Mouse (Mus musculus): ENCODE measurements at regions not wholly inside any gene's neighbourhood (a gene's known extent, or its start where the extent isn't known, plus 50 kb on each side); places are given as distances from the start of the nearest gene placed in this dataset.

GRCm38 (mm10) chr13:72495353-72495752, 133.3 kb upstream of the Irx2 start:
- TF ChIP-seq CTCF (IDR thresholded peaks at IDR 0.05; ENCODE audit: low read depth): no peak
- Histone ChIP-seq H3K9ac (ENCODE audit: low read depth, low read length) (no peak overlapping the region), H3K4me3 (ENCODE audit: low read depth, low read length) (no peak overlapping the region), H3K27ac (ENCODE audit: low read depth, low read length) (no peak overlapping the region), H3K9me3 (ENCODE audit: control insufficient read depth) (no peaks in the 10 kb centered on the region), H3K4me2 (replicated peaks; ENCODE audit: low read depth) (no peak overlapping the region), H3K27me3 (replicated peaks; ENCODE audit: control insufficient read depth, insufficient read depth, low read length) (no peaks in the 10 kb centered on the region), H3K36me3 (ENCODE audit: control insufficient read depth, insufficient read depth) (no peaks in the 10 kb centered on the region), H3K4me1 (replicated peaks; ENCODE audit: control insufficient read depth, insufficient read depth, low read length) (no peaks in the 10 kb centered on the region)
- ATAC-seq: no peak
- 53% methylated on average over 7 of the region's 7 CpGs for WGBS

GRCm38 (mm10) chr13:72497036-72497435, 131.6 kb upstream of the Irx2 start:
- Histone ChIP-seq H3K4me1 (replicated peaks; ENCODE audit: control insufficient read depth, insufficient read depth, low read length) (no peaks in the 10 kb centered on the region), H3K27ac (ENCODE audit: low read depth, low read length) (no peak overlapping the region), H3K36me3 (ENCODE audit: control insufficient read depth, insufficient read depth) (no peaks in the 10 kb centered on the region), H3K9ac (ENCODE audit: low read depth, low read length) (no peak overlapping the region), H3K4me3 (ENCODE audit: low read depth, low read length) (no peak overlapping the region), H3K4me2 (replicated peaks; ENCODE audit: low read depth) (no peak overlapping the region), H3K9me3 (ENCODE audit: control insufficient read depth) (no peaks in the 10 kb centered on the region), H3K27me3 (replicated peaks; ENCODE audit: control insufficient read depth, insufficient read depth, low read length) (no peaks in the 10 kb centered on the region)
- TF ChIP-seq CTCF (IDR thresholded peaks at IDR 0.05; ENCODE audit: low read depth): no peak
- no peak for ATAC-seq
- WGBS: 78% methylated on average over 5 of the region's 5 CpGs

- H3K4me2 ChIP-seq (replicated peaks; ENCODE audit: low read depth): no peak overlapping the region
- H3K36me3 ChIP-seq (ENCODE audit: control insufficient read depth, insufficient read depth): no peaks in the 10 kb centered on the region
- 15% methylated on average over 10 of the region's 10 CpGs for WGBS
- H3K4me3 ChIP-seq (ENCODE audit: low read depth, low read length): no peak overlapping the region
- no peaks in the 10 kb centered on the region for H3K9me3 ChIP-seq (ENCODE audit: control insufficient read depth)
- H3K27me3 ChIP-seq (replicated peaks; ENCODE audit: control insufficient read depth, insufficient read depth, low read length): no peaks in the 10 kb centered on the region
- H3K4me1 ChIP-seq (replicated peaks; ENCODE audit: control insufficient read depth, insufficient read depth, low read length): no peaks in the 10 kb centered on the region
- no peak for ATAC-seq
- H3K9ac ChIP-seq (ENCODE audit: low read depth, low read length): no peak overlapping the region
- TF ChIP-seq CTCF (IDR thresholded peaks at IDR 0.05; ENCODE audit: low read depth): no peak
- no peak overlapping the region for H3K27ac ChIP-seq (ENCODE audit: low read depth, low read length)
These were observed 131.1 kb upstream of the Irx2 start for GRCm38 (mm10) chr13:72497521-72497920.

- H3K4me3 ChIP-seq (ENCODE audit: low read depth, low read length): no peak overlapping the region
- H3K27ac ChIP-seq (ENCODE audit: low read depth, low read length): no peak overlapping the region
- no peaks in the 10 kb centered on the region for H3K36me3 ChIP-seq (ENCODE audit: control insufficient read depth, insufficient read depth)
- no peaks in the 10 kb centered on the region for H3K4me1 ChIP-seq (replicated peaks; ENCODE audit: control insufficient read depth, insufficient read depth, low read length)
- no peak overlapping the region for H3K4me2 ChIP-seq (replicated peaks; ENCODE audit: low read depth)
- WGBS: 75% methylated on average over 4 of the region's 4 CpGs
- no peak overlapping the region for H3K9ac ChIP-seq (ENCODE audit: low read depth, low read length)
- no peaks in the 10 kb centered on the region for H3K9me3 ChIP-seq (ENCODE audit: control insufficient read depth)
- TF ChIP-seq CTCF (IDR thresholded peaks at IDR 0.05; ENCODE audit: low read depth): no peak
- no peak for ATAC-seq
- no peaks in the 10 kb centered on the region for H3K27me3 ChIP-seq (replicated peaks; ENCODE audit: control insufficient read depth, insufficient read depth, low read length)
These were observed 122.7 kb upstream of the Irx2 start for GRCm38 (mm10) chr13:72505954-72506353.

GRCm38 (mm10) chr13:72538633-72539032, 90.0 kb upstream of the Irx2 start:
- Histone ChIP-seq H3K4me2 (replicated peaks; ENCODE audit: low read depth) (no peak overlapping the region), H3K4me3 (ENCODE audit: low read depth, low read length) (no peak overlapping the region), H3K9ac (ENCODE audit: low read depth, low read length) (no peak overlapping the region), H3K4me1 (replicated peaks; ENCODE audit: control insufficient read depth, insufficient read depth, low read length) (no peaks in the 10 kb centered on the region), H3K36me3 (ENCODE audit: control insufficient read depth, insufficient read depth) (no peaks in the 10 kb centered on the region), H3K27ac (ENCODE audit: low read depth, low read length) (no peak overlapping the region), H3K27me3 (replicated peaks; ENCODE audit: control insufficient read depth, insufficient read depth, low read length) (no peaks in the 10 kb centered on the region), H3K9me3 (ENCODE audit: control insufficient read depth) (no peaks in the 10 kb centered on the region)
- TF ChIP-seq CTCF (IDR thresholded peaks at IDR 0.05; ENCODE audit: low read depth): no peak
- no peak for ATAC-seq
- WGBS: 57% methylated on average over 4 of the region's 4 CpGs

- no peak overlapping the region for H3K9ac ChIP-seq (ENCODE audit: low read depth, low read length)
- TF ChIP-seq CTCF (IDR thresholded peaks at IDR 0.05; ENCODE audit: low read depth): no peak
- H3K9me3 ChIP-seq (ENCODE audit: control insufficient read depth): no peaks in the 10 kb centered on the region
- no peak overlapping the region for H3K27ac ChIP-seq (ENCODE audit: low read depth, low read length)
- WGBS: 89% methylated on average over 3 of the region's 3 CpGs
- H3K4me1 ChIP-seq (replicated peaks; ENCODE audit: control insufficient read depth, insufficient read depth, low read length): no peaks in the 10 kb centered on the region
- ATAC-seq: no peak
- H3K27me3 ChIP-seq (replicated peaks; ENCODE audit: control insufficient read depth, insufficient read depth, low read length): no peaks in the 10 kb centered on the region
- H3K4me3 ChIP-seq (ENCODE audit: low read depth, low read length): no peak overlapping the region
- H3K36me3 ChIP-seq (ENCODE audit: control insufficient read depth, insufficient read depth): no peaks in the 10 kb centered on the region
- no peak overlapping the region for H3K4me2 ChIP-seq (replicated peaks; ENCODE audit: low read depth)
These were observed 86.9 kb upstream of the Irx2 start for GRCm38 (mm10) chr13:72541706-72542105.

- no peak for ATAC-seq
- H3K4me3 ChIP-seq (ENCODE audit: low read depth, low read length): no peak overlapping the region
- H3K27me3 ChIP-seq (replicated peaks; ENCODE audit: control insufficient read depth, insufficient read depth, low read length): no peaks in the 10 kb centered on the region
- H3K9ac ChIP-seq (ENCODE audit: low read depth, low read length): no peak overlapping the region
- H3K4me1 ChIP-seq (replicated peaks; ENCODE audit: control insufficient read depth, insufficient read depth, low read length): no peaks in the 10 kb centered on the region
- H3K4me2 ChIP-seq (replicated peaks; ENCODE audit: low read depth): no peak overlapping the region
- TF ChIP-seq CTCF (IDR thresholded peaks at IDR 0.05; ENCODE audit: low read depth): no peak
- H3K9me3 ChIP-seq (ENCODE audit: control insufficient read depth): no peaks in the 10 kb centered on the region
- 48% methylated on average over 8 of the region's 8 CpGs for WGBS
- H3K27ac ChIP-seq (ENCODE audit: low read depth, low read length): no peak overlapping the region
- H3K36me3 ChIP-seq (ENCODE audit: control insufficient read depth, insufficient read depth): no peaks in the 10 kb centered on the region
These were observed 70.7 kb upstream of the Irx2 start for GRCm38 (mm10) chr13:72557951-72558350.

All from intestine, postnatal 0 days (tissue).